Mouse (Mus musculus) liver, embryonic 11.5 days (tissue): Measurements from ENCODE around the gene Pyy. TPM values are rescaled to one million over a fixed set of nuclear protein-coding genes. Genes with fewer than 3 reads are reported as not detected.
A peak's percentile ranks its signal among the peaks of the same experiment; 100 is the strongest.

Experiments used
- ATAC-seq: fragments of 200-750 bp; cut with Nextera tagmentation; replicated peaks from 2 replicates; pipeline ENCODE4 v1.8.0; 2017; ENCODE audit warnings: moderate number of reproducible peaks, mild to moderate bottlenecking, moderate TSS enrichment, moderate library complexity; ENCODE audit not compliant: low FRiP score
- DNase-seq: peaks from one replicate; pipeline ENCODE4 v3.0.0-alpha.2; 2017; ENCODE audit warnings: low spot score
- H3K27ac ChIP-seq: fragments of 300-500 bp; sonication (generic); 2 replicates; pipeline ENCODE4 v1.5.1; 2014; ENCODE audit warnings: mild to moderate bottlenecking, low read depth, low read length, control low read depth
- H3K27me3 ChIP-seq: fragments of 300-500 bp; sonication (generic); replicated peaks from 2 replicates; pipeline ENCODE4 v1.6.1; 2014; ENCODE audit warnings: low read length, mixed read lengths; ENCODE audit not compliant: control insufficient read depth, insufficient read depth
- H3K36me3 ChIP-seq: fragments of 300-500 bp; sonication (generic); 2 replicates; pipeline ENCODE4 v1.6.1; 2014; ENCODE audit warnings: mild to moderate bottlenecking, low read length, moderate library complexity, mixed read lengths; ENCODE audit not compliant: control insufficient read depth, insufficient read depth
- H3K4me1 ChIP-seq: fragments of 300-500 bp; sonication (generic); replicated peaks from 2 replicates; pipeline ENCODE4 v1.6.1; 2014; ENCODE audit warnings: low read length, mixed read lengths; ENCODE audit not compliant: control insufficient read depth, insufficient read depth
- H3K4me2 ChIP-seq: fragments of 300-500 bp; sonication (generic); 2 replicates; pipeline ENCODE4 v1.6.1; 2014; ENCODE audit warnings: mild to moderate bottlenecking, control low read depth, moderate library complexity
- H3K4me3 ChIP-seq: fragments of 300-500 bp; sonication (generic); 2 replicates; pipeline ENCODE4 v1.5.1; 2014; ENCODE audit warnings: low read depth, low read length, control low read depth
- H3K9ac ChIP-seq: fragments of 300-500 bp; sonication (generic); 2 replicates; pipeline ENCODE4 v1.6.1; 2014; ENCODE audit warnings: low read depth, low read length, control low read depth
- H3K9me3 ChIP-seq: fragments of 300-500 bp; sonication (generic); 2 replicates; pipeline ENCODE4 v1.6.1; 2016; ENCODE audit warnings: low read length, inconsistent platforms, mixed read lengths; ENCODE audit not compliant: control insufficient read depth
- WGBS: fragments of 180-500 bp; shearing (Covaris S2); extraction: QIAGEN DNeasy Blood & Tissue Kit; methylation state at CpG from one replicate; pipeline ENCODE4 v1.1.7; 2014; 5-methylcytosine and 5-hydroxymethylcytosine counted together
- polyA plus RNA-seq: library from polyadenylated mRNA; unstranded; fragments of >200 nt; fragmentation: Nextera tagmentation; extraction: Ambion mirVana; gene quantifications from 2 replicates; pipeline ENCODE4 v1.2.1, GENCODE M21; 2014

The Pyy gene
- polyA plus RNA-seq, 1 experiment from 2014 or later = 1.0 TPM

DNA sequence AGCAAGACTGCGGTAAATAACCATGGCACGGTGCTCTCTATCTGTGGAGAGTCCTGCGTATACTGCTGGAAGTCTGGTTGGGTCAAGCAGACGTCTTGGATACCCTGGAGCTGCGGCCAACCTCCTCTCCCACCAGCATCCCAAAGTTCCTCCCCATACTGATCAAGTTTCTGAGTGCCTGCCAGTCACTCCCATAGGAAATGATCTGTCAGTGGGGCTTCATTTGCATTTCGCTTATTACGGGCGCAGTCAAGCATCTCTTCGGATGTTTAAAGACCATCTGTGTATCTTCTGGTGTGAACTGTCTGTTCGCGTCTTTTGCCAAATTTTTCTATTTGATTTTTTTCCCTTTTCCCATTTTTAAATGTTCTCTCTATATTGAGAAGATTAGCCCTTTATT lies 38.0 kb downstream of the Pyy start:
- Histone ChIP-seq H3K9ac (no peak overlapping the region), H3K36me3 (no peaks in the 10 kb centered on the region), H3K4me1 (peaks cover 7% of the 10 kb centered on the region), H3K4me3 (no peak overlapping the region), H3K4me2 (no peak overlapping the region), H3K27ac (no peak overlapping the region), H3K9me3 (no peaks in the 10 kb centered on the region), H3K27me3 (peaks cover 8% of the 10 kb centered on the region; the same call in 1 of the 2 replicates)
- DNase-seq (no peak), ATAC-seq (no peak)
- 55% methylated on average over 11 of the region's 11 CpGs for WGBS

DNA sequence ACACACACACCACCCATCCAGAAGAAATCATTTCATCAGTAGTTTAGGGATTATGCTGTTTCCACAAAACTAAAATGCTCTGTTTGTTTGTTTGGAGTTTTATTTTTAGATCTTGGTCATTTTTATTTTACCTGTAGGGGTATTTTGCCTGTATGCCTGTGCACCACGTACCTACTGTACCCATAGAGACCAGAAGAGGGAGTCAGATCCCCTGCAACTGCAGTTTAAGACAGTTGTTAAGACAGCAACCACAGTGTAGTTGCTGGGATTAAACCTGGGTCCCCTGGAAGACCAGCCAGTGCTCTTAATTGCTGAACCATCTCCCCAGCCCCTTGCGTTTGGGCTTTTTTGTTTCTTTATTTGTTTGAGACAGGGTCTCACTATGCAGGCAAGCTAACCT lies 38.7 kb downstream of the Pyy start:
- WGBS = 29% methylated on average over 2 of the region's 2 CpGs
- Histone ChIP-seq H3K36me3 (no peaks in the 10 kb centered on the region), H3K9ac (no peak overlapping the region), H3K9me3 (no peaks in the 10 kb centered on the region), H3K4me3 (no peak overlapping the region), H3K4me2 (no peak overlapping the region), H3K27ac (no peak overlapping the region), H3K4me1 (peaks cover 7% of the 10 kb centered on the region), H3K27me3 (peaks cover 8% of the 10 kb centered on the region; the same call in 1 of the 2 replicates)
- DNase-seq (no peak), ATAC-seq (no peak)

DNA sequence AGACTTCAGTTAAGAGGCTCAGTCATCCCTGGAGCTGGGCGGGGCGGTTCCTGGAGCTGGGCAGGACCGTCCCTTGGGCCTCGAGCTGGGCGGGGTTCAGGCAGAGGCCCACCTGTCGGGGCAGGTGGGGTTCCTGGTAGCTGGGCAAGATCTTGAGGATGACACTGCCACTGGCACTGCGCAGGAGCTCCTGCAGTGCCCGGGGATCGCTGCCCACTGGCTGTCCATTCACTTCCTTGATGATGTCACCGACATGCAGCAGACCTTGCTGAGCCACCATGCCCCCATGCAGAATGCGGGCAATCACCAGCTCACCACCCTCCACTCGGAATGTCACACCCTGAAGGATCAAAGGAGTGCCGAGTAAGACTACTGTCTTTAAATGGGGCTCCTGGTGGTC lies 44.6 kb downstream of the Pyy start:
- H3K36me3 ChIP-seq = no peaks in the 10 kb centered on the region
- ATAC-seq (no peak), DNase-seq (no peak)
- H3K9ac ChIP-seq = no peak overlapping the region
- 0 out of 2 replicates have a peak, but pooled peaks cover 7% of the 10 kb centered on the region for H3K27me3 ChIP-seq
- no peaks in the 10 kb centered on the region for H3K9me3 ChIP-seq
- H3K4me1 ChIP-seq = peaks cover 11% of the 10 kb centered on the region
- H3K4me2 ChIP-seq = no peak overlapping the region
- H3K27ac ChIP-seq = no peak overlapping the region
- WGBS = 67% methylated on average over 13 of the region's 13 CpGs
- no peak overlapping the region for H3K4me3 ChIP-seq

DNA sequence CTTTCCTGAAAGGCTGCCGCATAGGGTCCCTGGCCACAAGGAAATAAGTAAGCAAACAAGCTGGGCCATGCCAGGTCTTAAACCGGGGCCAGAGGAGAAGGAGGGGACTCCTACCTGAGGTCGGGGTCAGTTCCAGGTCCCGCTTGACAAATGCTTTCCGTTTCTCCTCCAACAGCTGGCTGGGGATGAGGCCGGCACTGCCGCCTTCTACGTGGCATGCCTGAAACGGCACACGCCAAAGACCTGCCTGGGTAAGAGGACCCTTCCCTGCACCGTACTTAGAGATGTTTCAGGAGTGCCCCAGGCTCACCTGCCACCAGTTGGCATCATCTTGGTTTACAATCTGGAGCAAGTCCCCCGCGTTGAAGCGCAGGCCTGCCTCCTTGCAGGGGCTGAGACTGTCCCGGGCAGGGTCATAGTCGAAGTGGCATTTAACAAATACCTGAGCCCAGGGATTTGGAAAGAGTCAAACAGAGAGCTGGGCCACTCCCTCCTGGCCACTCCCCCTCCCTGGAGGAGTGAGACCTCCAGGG lies 45.6 kb downstream of the Pyy start:
- Histone ChIP-seq H3K36me3 (no peaks in the 10 kb centered on the region), H3K4me2 (peak overlapping the region; percentile 78), H3K9ac (no peak overlapping the region), H3K9me3 (no peaks in the 10 kb centered on the region), H3K4me3 (no peak overlapping the region), H3K27ac (no peak overlapping the region), H3K27me3 (0 out of 2 replicates have a peak, but pooled peaks cover 8% of the 10 kb centered on the region), H3K4me1 (peaks cover 6% of the 10 kb centered on the region; the same call in 1 of the 2 replicates)
- 33% methylated on average over 16 of the region's 16 CpGs for WGBS
- ATAC-seq = no peak
- no peak for DNase-seq

DNA sequence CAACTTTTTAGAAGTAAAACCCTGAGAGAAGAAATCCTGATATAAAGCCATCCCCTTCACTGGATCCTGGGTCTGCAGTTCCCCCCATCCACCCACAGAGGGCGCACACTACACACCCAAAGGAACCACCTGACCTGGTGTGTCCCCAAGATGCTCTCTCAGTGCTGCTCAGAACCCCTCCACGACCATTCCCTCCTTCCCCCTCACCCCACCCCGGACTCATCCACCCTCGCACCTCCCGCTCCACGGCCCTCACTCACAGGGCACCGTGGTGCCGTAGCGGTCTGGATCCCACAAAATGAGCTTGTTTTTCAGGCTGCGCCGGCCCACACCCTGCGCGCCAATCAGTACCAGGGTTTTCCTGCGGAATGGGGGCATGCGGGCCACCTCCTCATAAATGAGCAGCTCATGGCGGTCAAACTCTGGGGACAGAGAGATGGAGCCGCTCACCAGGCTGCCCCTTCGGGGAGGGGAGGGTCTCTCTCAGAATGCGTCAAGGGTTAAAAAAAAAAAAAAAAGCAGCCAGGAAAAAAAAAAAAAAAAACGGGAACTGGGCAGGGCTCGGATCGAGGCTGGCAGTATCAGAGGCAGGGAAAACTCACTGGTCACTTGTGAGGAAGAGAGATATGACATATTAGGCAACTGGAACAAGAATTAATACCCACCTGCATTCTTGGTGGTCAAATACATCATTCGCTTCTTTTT lies 46.2 kb downstream of the Pyy start:
- Histone ChIP-seq H3K4me1 (0 out of 2 replicates have a peak, but pooled peaks cover 6% of the 10 kb centered on the region), H3K4me3 (peak overlapping the region; percentile 37), H3K27me3 (0 out of 2 replicates have a peak, but pooled peaks cover 8% of the 10 kb centered on the region), H3K27ac (no peak overlapping the region), H3K36me3 (no peaks in the 10 kb centered on the region), H3K9ac (peak overlapping the region; percentile 20; the same call in 1 of the 2 replicates), H3K4me2 (peak overlapping the region; percentile 78), H3K9me3 (no peaks in the 10 kb centered on the region)
- 5% methylated on average over 23 of the region's 23 CpGs for WGBS
- DNase-seq (peak; percentile 81), ATAC-seq (peak; percentile 58)

Other genes with a start within 250 kb of the Pyy start
- 2.8 and 3.6 TPM in 2 replicates for gene Meox1, start 213.5 kb downstream of the Pyy start, polyA plus RNA-seq
- gene Sost, start 140.8 kb downstream of the Pyy start, polyA plus RNA-seq = not detected in 2 replicates
- gene Cfap97d1, start 123.6 kb downstream of the Pyy start, polyA plus RNA-seq = not detected in 2 replicates
- gene Dusp3, start 120.8 kb downstream of the Pyy start, polyA plus RNA-seq = 20.5 and 21.2 TPM in 2 replicates
- gene Mpp3, start 79.4 kb downstream of the Pyy start, polyA plus RNA-seq = 2.6 and 3.2 TPM in 2 replicates
- gene Cd300lg, start 66.3 kb downstream of the Pyy start, polyA plus RNA-seq = 0.27 and 0.66 TPM in 2 replicates
- gene Mpp2, start 19.3 kb downstream of the Pyy start, polyA plus RNA-seq = 12.1 and 12.8 TPM in 2 replicates
- gene Ppy, start 6.5 kb downstream of the Pyy start, polyA plus RNA-seq = not detected in 2 replicates
- gene Nags, start 37.7 kb upstream of the Pyy start, polyA plus RNA-seq = 4.9 and 5.1 TPM in 2 replicates
- gene Tmem101, start 48.6 kb upstream of the Pyy start, polyA plus RNA-seq = 25.7 and 26.0 TPM in 2 replicates
- gene Lsm12, start 77.5 kb upstream of the Pyy start, polyA plus RNA-seq = 80.1 and 83.2 TPM in 2 replicates
- 38.8 and 39.5 TPM in 2 replicates for gene G6pc3, start 81.8 kb upstream of the Pyy start, polyA plus RNA-seq
- gene Hdac5, start 122.3 kb upstream of the Pyy start, polyA plus RNA-seq = 23.8 and 26.0 TPM in 2 replicates
- 28.2 and 29.4 TPM in 2 replicates for gene BC030867, start 141.1 kb upstream of the Pyy start, polyA plus RNA-seq
- gene Asb16, start 160.9 kb upstream of the Pyy start, polyA plus RNA-seq = 0.05 and 0.12 TPM in 2 replicates
- gene Tmub2, start 177.1 kb upstream of the Pyy start, polyA plus RNA-seq = 41.6 and 44.8 TPM in 2 replicates
- 11.4 and 14.7 TPM in 2 replicates for gene Atxn7l3, start 188.8 kb upstream of the Pyy start, polyA plus RNA-seq
- gene Ubtf, start 211.9 kb upstream of the Pyy start, polyA plus RNA-seq = 104 and 108 TPM in 2 replicates